Mouse (Mus musculus) MEL (cell line): ENCODE measurements around the gene Cdc42. TPM values are rescaled to one million over a fixed set of nuclear protein-coding genes. Genes with fewer than 3 reads are reported as not detected.

ENCODE experiments used
- DNase-seq: peaks from one replicate; pipeline ENCODE4 v3.0.0; 2011; ENCODE audit warnings: low read depth, low spot score
- H3K27ac ChIP-seq: 2 replicates; pipeline ENCODE4 v1.5.1; 2012; ENCODE audit warnings: low read depth, mild to moderate bottlenecking, control low read depth, low read length, moderate library complexity; ENCODE audit not compliant: control insufficient read depth
- H3K27me3 ChIP-seq, 2 experiments: fragments of 150-350 bp in 1 of 2; sonication (generic) in 1 of 2; 2 replicates each; pipeline ENCODE4 v1.6.1; 2012; ENCODE audit warnings: low read length in 2 of 2, mild to moderate bottlenecking in 2 of 2, improper control_type of control experiment in 1 of 2, moderate library complexity in 1 of 2; ENCODE audit not compliant: insufficient read depth in 2 of 2, control insufficient read depth in 1 of 2
- H3K36me3 ChIP-seq, 2 experiments: 2 replicates each; pipeline ENCODE4 v1.6.1; 2012 to 2014; ENCODE audit warnings: low read length in 2 of 2, improper control_type of control experiment in 1 of 2, inconsistent platforms in 1 of 2, mild to moderate bottlenecking in 1 of 2; ENCODE audit not compliant: insufficient read depth in 2 of 2, control insufficient read depth in 1 of 2
- H3K4me1 ChIP-seq, 2 experiments: fragments of 150-350 bp in 1 of 2; sonication (generic) in 1 of 2; 2 replicates each; pipeline ENCODE4 v1.6.1; 2012; ENCODE audit warnings: low read length in 2 of 2, improper control_type of control experiment in 1 of 2, mild to moderate bottlenecking in 1 of 2; ENCODE audit not compliant: insufficient read depth in 2 of 2, control insufficient read depth in 1 of 2
- H3K4me3 ChIP-seq, 2 experiments: fragments of 150-350 bp in 1 of 2; sonication (generic) in 1 of 2; 2 replicates each; pipeline ENCODE4 v1.5.1; 2012; ENCODE audit warnings: low read depth in 2 of 2, low read length in 2 of 2, mild to moderate bottlenecking in 2 of 2, moderate library complexity in 2 of 2, control low read depth in 1 of 2, improper control_type of control experiment in 1 of 2; ENCODE audit not compliant: control insufficient read depth in 1 of 2, insufficient read depth in 1 of 2
- H3K79me2 ChIP-seq: 2 replicates; pipeline ENCODE4 v1.6.1; 2012; ENCODE audit warnings: mild to moderate bottlenecking, low read length, moderate library complexity; ENCODE audit not compliant: control insufficient read depth, poor library complexity, insufficient read depth
- H3K9ac ChIP-seq: 2 replicates; pipeline ENCODE4 v1.6.1; 2012; ENCODE audit warnings: low read depth, mild to moderate bottlenecking, control low read depth, low read length, moderate library complexity; ENCODE audit not compliant: control insufficient read depth, poor library complexity, severe bottlenecking
- H3K9me3 ChIP-seq: fragments of 150-350 bp; sonication (generic); replicated peaks from 2 replicates; pipeline ENCODE4 v1.6.1; 2012; ENCODE audit warnings: mild to moderate bottlenecking, low read length, improper control_type of control experiment, moderate library complexity; ENCODE audit not compliant: insufficient read depth
- CHD2 ChIP-seq: IDR thresholded peaks from 2 replicates; pipeline ENCODE4 v1.6.1; 2011; ENCODE audit warnings: low read length, improper control_type of control experiment
- EP300 ChIP-seq, 2 experiments: IDR thresholded peaks; 2 replicates each; pipeline ENCODE4 v1.6.1; 2011; ENCODE audit warnings: improper control_type of control experiment in 2 of 2, low read length in 2 of 2, low read depth in 1 of 2, mild to moderate bottlenecking in 1 of 2
- GATA1 ChIP-seq: IDR thresholded peaks from 2 replicates; pipeline ENCODE4 v1.6.1; 2011; ENCODE audit warnings: low read depth, low read length, improper control_type of control experiment
- HCFC1 ChIP-seq: IDR thresholded peaks from 2 replicates; pipeline ENCODE4 v1.6.1; 2012; ENCODE audit warnings: low read depth, mild to moderate bottlenecking, inconsistent platforms, low read length, improper control_type of control experiment, moderate library complexity
- MAZ ChIP-seq: IDR thresholded peaks from 2 replicates; pipeline ENCODE4 v1.6.1; 2012; ENCODE audit warnings: low read depth, mild to moderate bottlenecking, inconsistent platforms, low read length, improper control_type of control experiment
- MEF2A ChIP-seq: IDR thresholded peaks from 2 replicates; pipeline ENCODE4 v1.6.1; 2014; ENCODE audit warnings: low read depth, mild to moderate bottlenecking, inconsistent platforms, low read length, improper control_type of control experiment; ENCODE audit not compliant: poor library complexity, insufficient replicate concordance, severe bottlenecking; ENCODE audit errors: extremely low read depth
- MYB ChIP-seq: IDR thresholded peaks from 2 replicates; pipeline ENCODE4 v1.6.1; 2011; ENCODE audit warnings: mild to moderate bottlenecking, low read depth, low read length, improper control_type of control experiment
- NRF1 ChIP-seq: IDR thresholded peaks from 2 replicates; pipeline ENCODE4 v1.6.1; 2014; ENCODE audit warnings: low read depth, mild to moderate bottlenecking, inconsistent platforms, low read length, improper control_type of control experiment, moderate library complexity; ENCODE audit not compliant: poor library complexity, insufficient read depth, severe bottlenecking
- POLR2A ChIP-seq, 2 experiments: IDR thresholded peaks; 2 replicates each; pipeline ENCODE4 v1.6.1; 2011 to 2012; ENCODE audit warnings: low read length in 2 of 2, mild to moderate bottlenecking in 2 of 2, control low read depth in 1 of 2, improper control_type of control experiment in 1 of 2, low read depth in 1 of 2, moderate library complexity in 1 of 2; ENCODE audit not compliant: control insufficient read depth in 1 of 2, insufficient read depth in 1 of 2, poor library complexity in 1 of 2
- POLR2AphosphoS2 ChIP-seq: IDR thresholded peaks from 2 replicates; pipeline ENCODE4 v1.6.1; 2011; ENCODE audit warnings: low read length, improper control_type of control experiment
- POLR2AphosphoS5 ChIP-seq: IDR thresholded peaks from 2 replicates; pipeline ENCODE4 v1.6.1; 2012; ENCODE audit warnings: low read depth, borderline replicate concordance, mild to moderate bottlenecking, inconsistent platforms, low read length, moderate library complexity, mixed read lengths
- RAD21 ChIP-seq: IDR thresholded peaks from 2 replicates; pipeline ENCODE4 v1.6.1; 2011; ENCODE audit warnings: mild to moderate bottlenecking, low read depth, low read length, improper control_type of control experiment
- RCOR1 ChIP-seq: IDR thresholded peaks from 2 replicates; pipeline ENCODE4 v1.6.1; 2012; ENCODE audit warnings: low read depth, mild to moderate bottlenecking, inconsistent platforms, low read length, improper control_type of control experiment
- SMC3 ChIP-seq: IDR thresholded peaks from 2 replicates; pipeline ENCODE4 v1.6.1; 2011; ENCODE audit warnings: low read depth, low read length, improper control_type of control experiment
- TAL1 ChIP-seq: IDR thresholded peaks from 2 replicates; pipeline ENCODE4 v1.6.1; 2012; ENCODE audit warnings: mild to moderate bottlenecking, inconsistent platforms, low read length, moderate library complexity, mixed read lengths
- TCF12 ChIP-seq: IDR thresholded peaks from 2 replicates; pipeline ENCODE4 v1.6.1; 2014; ENCODE audit warnings: low read depth, mild to moderate bottlenecking, inconsistent platforms, low read length, improper control_type of control experiment, moderate library complexity
- UBTF ChIP-seq: IDR thresholded peaks from 2 replicates; pipeline ENCODE4 v1.6.1; 2012; ENCODE audit warnings: low read depth, mild to moderate bottlenecking, inconsistent platforms, low read length, improper control_type of control experiment, moderate library complexity, borderline replicate concordance; ENCODE audit not compliant: insufficient read depth
- ZNF384 ChIP-seq: IDR thresholded peaks from 2 replicates; pipeline ENCODE4 v1.6.1; 2012; ENCODE audit warnings: low read depth, mild to moderate bottlenecking, inconsistent platforms, low read length, improper control_type of control experiment
- polyA plus RNA-seq, 2 experiments: library from polyadenylated mRNA; stranded (reverse) in 1 of 2; unstranded in 1 of 2; fragments of >175 nt in 1 of 2; fragments of >200 nt in 1 of 2; gene quantifications; 2 replicates each; pipeline versions ENCODE4 v1.2.1 to v1.2.4; 2012; ENCODE audit warnings: low replicate concordance in 2 of 2, low read depth in 1 of 2; ENCODE audit not compliant: insufficient read length in 2 of 2, insufficient read depth in 1 of 2, missing spikeins in 1 of 2
- total RNA-seq: library from RNA; depleted of rRNA; stranded (reverse); fragments of 300-350 nt; gene quantifications from 2 replicates; pipeline ENCODE4 v1.2.3, GENCODE M21; 2012

Gene Cdc42
- total and polyA plus RNA-seq, 3 experiments, result 117 to 203 (median 174) TPM

- TF ChIP-seq SMC3 (no peak), TAL1 (no peak), TCF12 (no peak), HCFC1 (no peak)
- Histone ChIP-seq H3K4me1 (no peaks in the 10 kb centered on the region), H3K4me3 (no peak within 1 kb of the TSS), H3K9ac (no peak within 1 kb of the TSS), H3K36me3 (peaks cover 0 to 3% of the 10 kb centered on the region in 2 experiments; a peak in 1 of 4 replicates), H3K79me2 (no peaks in the 10 kb centered on the region; the same call in 1 of the 2 replicates), H3K27ac (no peak within 1 kb of the TSS), H3K27me3 (no peaks in the 10 kb centered on the region), H3K9me3 (no peaks in the 10 kb centered on the region)
- DNase-seq, result no peak
Measured at GRCm38 (mm10) chr4:137277166-137277513, 80.4 kb downstream of the Cdc42 start, which contains the start of gene Wnt4. Gene Wnt4, plus strand, starts transcription at chr4:137277489.

- Histone ChIP-seq H3K36me3 (peaks cover 0 to 3% of the 10 kb centered on the region in 2 experiments; a peak in 1 of 4 replicates), H3K4me3 (no peak overlapping the region)
Measured at GRCm38 (mm10) chr4:137276443-137277165, 80.9 kb downstream of the Cdc42 start.

GRCm38 (mm10) chr4:137274304-137274703 is 83.2 kb downstream of the Cdc42 start:
- Histone ChIP-seq H3K27me3 (no peaks in the 10 kb centered on the region), H3K79me2 (no peaks in the 10 kb centered on the region; the same call in 1 of the 2 replicates), H3K4me1 (no peaks in the 10 kb centered on the region), H3K27ac (no peak overlapping the region), H3K9me3 (no peaks in the 10 kb centered on the region), H3K4me3 (no peak overlapping the region), H3K36me3 (peaks cover 0 to 3% of the 10 kb centered on the region in 2 experiments; a peak in 1 of 4 replicates), H3K9ac (no peak overlapping the region)
- TF ChIP-seq POLR2A (IDR thresholded peaks at IDR 0.05; ENCODE audit: control insufficient read depth in 1 of 2, insufficient read depth in 1 of 2, low read depth in 1 of 2, low read length in 2 of 2, poor library complexity in 1 of 2) (no peak), MEF2A (no peak), GATA1 (no peak), NRF1 (no peak), POLR2AphosphoS2 (no peak)
- DNase-seq, result peak; percentile 37

More at GRCm38 (mm10) chr4:137276443-137277165, 80.9 kb downstream of the Cdc42 start:
- Histone ChIP-seq H3K4me1 (no peaks in the 10 kb centered on the region), H3K9ac (no peak overlapping the region), H3K9me3 (no peaks in the 10 kb centered on the region), H3K79me2 (no peaks in the 10 kb centered on the region; the same call in 1 of the 2 replicates)
- no peak for DNase-seq
- no peak for TF ChIP-seq MEF2A
- TF ChIP-seq ZNF384, result no peak
- no peak for TF ChIP-seq RCOR1
- TF ChIP-seq RAD21, result no peak
- no peak for TF ChIP-seq CHD2
- no peak for TF ChIP-seq MYB
- TF ChIP-seq UBTF, result no peak
- TF ChIP-seq POLR2AphosphoS5, result no peak
- no peak for TF ChIP-seq MAZ
- TF ChIP-seq EP300 (IDR thresholded peaks at IDR 0.05; ENCODE audit: low read depth in 1 of 2, low read length in 2 of 2), result no peak
- TF ChIP-seq, all 39 proteins: peak for 0
- Histone ChIP-seq H3K27ac (no peak overlapping the region), H3K27me3 (no peaks in the 10 kb centered on the region)
